Mouse (Mus musculus) limb, embryonic 10.5 days (tissue): ENCODE results near the gene Tnfsf18. TPM values are rescaled to one million over a fixed set of nuclear protein-coding genes. Genes with fewer than 3 reads are reported as not detected.

Source experiments
- DNase-seq: peaks from one replicate; pipeline ENCODE4 v3.0.0-alpha.2; 2017; ENCODE audit warnings: low spot score
- H3K27ac ChIP-seq: fragments of 300-500 bp; sonication (generic); 2 replicates; pipeline ENCODE4 v1.5.1; 2016; ENCODE audit warnings: mild to moderate bottlenecking
- H3K27me3 ChIP-seq: fragments of 300-500 bp; sonication (generic); 2 replicates; pipeline ENCODE4 v1.6.1; 2016; ENCODE audit warnings: low read depth, mild to moderate bottlenecking; ENCODE audit not compliant: poor library complexity, severe bottlenecking
- H3K36me3 ChIP-seq: fragments of 300-500 bp; sonication (generic); 2 replicates; pipeline ENCODE4 v1.6.1; 2016; ENCODE audit warnings: mild to moderate bottlenecking, moderate library complexity
- H3K4me1 ChIP-seq: fragments of 300-500 bp; sonication (generic); 2 replicates; pipeline ENCODE4 v1.6.1; 2016
- H3K4me3 ChIP-seq: fragments of 300-500 bp; sonication (generic); 2 replicates; pipeline ENCODE4 v1.5.1; 2016; ENCODE audit warnings: mild to moderate bottlenecking, moderate library complexity
- H3K9me3 ChIP-seq: fragments of 300-500 bp; sonication (generic); replicated peaks from 2 replicates; pipeline ENCODE4 v1.6.1; 2016; ENCODE audit warnings: mild to moderate bottlenecking
- WGBS: fragments of 180-500 bp; shearing (Covaris S2); methylation state at CpG from one replicate; pipeline ENCODE4 v1.1.7; 2016; 5-methylcytosine and 5-hydroxymethylcytosine counted together
- polyA plus RNA-seq: library from polyadenylated mRNA; unstranded; fragments of >200 nt; fragmentation: Nextera tagmentation; extraction: Ambion mirVana; gene quantifications from 2 replicates; pipeline ENCODE4 v1.2.1, GENCODE M21; 2016

Gene Tnfsf18
- polyA plus RNA-seq = not detected in 2 replicates

DNA sequence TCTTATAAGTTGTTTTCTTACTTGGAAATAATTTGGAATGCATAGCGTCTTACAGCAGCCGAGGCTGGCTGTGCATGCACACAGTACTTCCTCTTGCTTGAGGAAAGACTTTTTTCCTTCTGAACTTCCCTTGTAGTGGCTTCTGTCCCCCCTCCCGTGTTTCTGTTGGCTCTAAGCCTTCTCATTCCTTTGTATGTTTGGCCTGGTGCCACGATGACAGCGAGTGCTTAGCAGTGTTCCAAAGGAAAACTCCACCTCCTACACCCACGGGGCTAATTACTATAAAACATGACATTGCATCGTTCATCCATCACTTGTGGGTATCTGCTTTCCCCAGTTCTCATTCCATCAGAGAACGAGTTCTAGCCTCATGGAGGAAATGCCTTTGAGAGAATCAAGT, at the start of gene Tnfsf18:
TSS of gene Tnfsf18 (plus strand) at position 313 of the 400 bp plus-strand sequence.
- no peaks in the 10 kb centered on the region for H3K4me1 ChIP-seq
- H3K27ac ChIP-seq = no peak within 1 kb of the TSS
- no peaks in the 10 kb centered on the region for H3K27me3 ChIP-seq
- WGBS = 70% methylated on average over 8 of the region's 8 CpGs
- no peak within 1 kb of the TSS for H3K4me3 ChIP-seq
- H3K36me3 ChIP-seq = no peaks in the 10 kb centered on the region
- no peaks in the 10 kb centered on the region for H3K9me3 ChIP-seq
- no peak for DNase-seq

DNA sequence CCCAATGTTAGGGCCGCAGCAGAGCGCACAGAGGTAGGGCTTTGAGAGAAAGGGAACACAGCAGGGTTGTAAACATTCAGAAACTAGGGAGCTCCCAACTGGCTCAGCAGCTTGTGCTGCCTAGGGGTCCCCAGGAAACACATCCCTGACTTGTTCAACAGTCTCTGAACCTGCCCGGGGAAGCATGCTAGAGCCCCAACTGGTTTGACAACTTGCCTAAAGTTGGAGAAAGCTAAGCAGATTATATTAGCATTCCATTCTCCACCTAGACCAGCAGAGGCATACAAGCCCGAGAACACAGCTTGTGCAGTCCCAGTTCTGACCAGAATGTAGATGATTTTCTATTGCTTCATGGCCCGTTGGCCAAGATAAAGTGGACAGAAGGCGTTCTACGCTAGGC, 49.6 kb upstream of the Tnfsf18 start:
- Histone ChIP-seq H3K4me1 (peaks cover 3% of the 10 kb centered on the region; the same call in 1 of the 2 replicates), H3K27ac (no peak overlapping the region), H3K4me3 (no peak overlapping the region), H3K36me3 (no peaks in the 10 kb centered on the region), H3K9me3 (no peaks in the 10 kb centered on the region), H3K27me3 (no peaks in the 10 kb centered on the region)
- WGBS = 76% methylated on average over 7 of the region's 7 CpGs
- no peak for DNase-seq

DNA sequence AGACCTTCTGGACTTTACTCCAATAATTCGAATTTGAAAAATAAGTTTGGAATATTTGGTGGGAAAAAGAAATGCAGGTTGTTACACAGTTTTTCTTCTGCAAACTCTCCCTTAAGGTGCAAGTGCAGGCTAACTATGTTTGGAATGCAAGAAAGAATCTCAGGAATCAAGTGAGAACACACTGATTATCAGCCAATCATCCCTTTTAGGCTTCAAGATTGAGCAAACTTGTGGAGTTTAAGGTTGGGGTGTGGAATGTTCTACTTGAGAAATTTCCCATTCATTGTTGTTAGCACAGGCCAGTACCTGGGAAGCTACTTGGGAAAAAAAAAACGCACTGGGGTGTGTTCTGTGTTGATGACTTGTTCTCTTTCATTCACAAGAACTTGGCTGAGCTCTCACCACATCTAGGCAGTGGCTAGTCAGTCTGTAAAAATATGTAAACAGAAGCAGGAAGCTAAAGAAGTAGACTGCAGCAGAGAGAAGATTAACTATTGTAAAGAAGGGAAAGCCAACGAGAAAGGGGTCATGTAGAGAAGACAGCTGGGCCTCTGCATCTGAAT, 42.7 kb upstream of the Tnfsf18 start:
- H3K4me1 ChIP-seq = no peaks in the 10 kb centered on the region
- H3K9me3 ChIP-seq = no peaks in the 10 kb centered on the region
- WGBS = 66% methylated on average over 3 of the region's 3 CpGs
- H3K4me3 ChIP-seq = no peak overlapping the region
- no peak overlapping the region for H3K27ac ChIP-seq
- no peaks in the 10 kb centered on the region for H3K36me3 ChIP-seq
- H3K27me3 ChIP-seq = no peaks in the 10 kb centered on the region
- no peak for DNase-seq

DNA sequence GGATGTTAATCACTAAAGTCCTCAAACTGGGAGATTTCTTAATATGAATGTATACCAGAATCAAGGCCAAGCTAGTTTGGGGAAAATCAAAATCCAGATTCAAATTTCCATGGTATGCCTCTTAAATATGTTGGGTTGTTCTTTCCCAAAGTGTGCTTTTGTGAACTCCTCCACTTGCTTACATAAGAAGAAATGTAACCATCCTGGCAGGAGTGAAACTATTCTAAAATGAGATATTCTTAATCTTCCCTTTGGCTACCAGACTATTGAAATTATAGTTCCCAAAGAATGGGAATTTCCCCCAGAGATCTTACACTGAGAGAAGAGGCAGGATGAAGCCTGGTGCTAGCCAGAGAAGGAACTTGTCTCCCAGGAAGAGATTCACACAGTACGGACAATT, 42.2 kb upstream of the Tnfsf18 start:
- Histone ChIP-seq H3K4me1 (no peaks in the 10 kb centered on the region), H3K27ac (no peak overlapping the region), H3K4me3 (no peak overlapping the region), H3K36me3 (no peaks in the 10 kb centered on the region), H3K9me3 (no peaks in the 10 kb centered on the region), H3K27me3 (no peaks in the 10 kb centered on the region)
- no peak for DNase-seq
- WGBS = 92% methylated on average over 1 of the region's 1 CpGs

DNA sequence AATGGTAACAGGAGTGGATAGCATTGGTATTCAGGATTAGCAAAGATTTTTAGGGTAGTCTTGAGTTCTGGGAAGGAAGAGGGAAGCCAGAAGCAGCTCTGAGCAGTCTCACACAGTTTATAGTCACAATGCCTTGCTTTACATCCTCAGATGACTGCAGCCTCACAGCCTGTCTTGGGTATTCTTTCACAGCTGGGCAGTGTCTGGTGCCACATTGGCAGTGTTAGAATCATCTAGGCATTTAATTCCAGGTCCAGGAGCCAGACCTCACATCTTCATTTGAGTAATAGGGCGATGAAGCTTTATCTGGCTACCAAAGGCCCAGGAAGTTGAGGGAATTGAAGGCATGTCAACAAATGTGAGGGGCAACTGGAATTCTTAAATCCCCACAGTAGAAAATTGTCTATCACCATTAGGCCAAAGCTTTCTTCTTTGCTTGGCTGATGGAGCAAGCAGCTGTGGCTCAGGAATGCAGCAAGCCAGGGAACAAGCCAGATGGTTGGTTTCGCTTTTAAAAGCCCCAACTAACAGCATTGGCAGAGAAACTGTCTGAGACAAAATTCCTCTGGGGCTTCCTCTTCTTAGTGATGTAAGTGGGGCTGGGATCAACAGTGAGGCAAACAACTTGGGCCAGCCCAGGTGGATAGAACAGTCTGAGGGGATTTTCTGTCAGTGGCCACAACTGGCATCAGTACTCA, 30.9 kb upstream of the Tnfsf18 start:
- 61% methylated on average over 2 of the region's 2 CpGs for WGBS
- Histone ChIP-seq H3K36me3 (no peaks in the 10 kb centered on the region), H3K9me3 (no peaks in the 10 kb centered on the region), H3K27ac (no peak overlapping the region), H3K27me3 (no peaks in the 10 kb centered on the region), H3K4me3 (no peak overlapping the region), H3K4me1 (peaks cover 6% of the 10 kb centered on the region)
- no peak for DNase-seq

DNA sequence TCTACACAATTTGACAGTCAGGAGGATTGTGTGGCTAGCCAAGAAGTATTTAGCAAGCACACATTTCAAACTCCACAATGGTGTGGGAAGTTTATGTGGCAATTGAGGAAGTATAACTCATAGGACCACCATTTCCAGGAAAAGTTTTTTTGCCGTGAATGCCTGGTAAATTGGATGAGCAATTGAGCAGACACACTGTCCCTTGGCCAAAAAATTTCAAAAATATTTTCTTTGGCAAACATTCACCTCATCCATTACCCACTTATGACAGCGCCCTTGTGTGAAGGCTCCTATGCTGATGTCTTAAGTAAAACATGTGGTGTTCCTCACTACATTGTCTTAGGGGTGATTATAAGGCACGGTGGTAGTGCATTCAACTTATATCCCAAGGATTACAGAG, 17.2 kb upstream of the Tnfsf18 start:
- H3K36me3 ChIP-seq = no peaks in the 10 kb centered on the region
- no peak for DNase-seq
- H3K27me3 ChIP-seq = no peaks in the 10 kb centered on the region
- H3K4me1 ChIP-seq = no peaks in the 10 kb centered on the region
- H3K9me3 ChIP-seq = no peaks in the 10 kb centered on the region
- no peak overlapping the region for H3K27ac ChIP-seq
- no peak overlapping the region for H3K4me3 ChIP-seq
- WGBS = 84% methylated on average over 3 of the region's 3 CpGs

DNA sequence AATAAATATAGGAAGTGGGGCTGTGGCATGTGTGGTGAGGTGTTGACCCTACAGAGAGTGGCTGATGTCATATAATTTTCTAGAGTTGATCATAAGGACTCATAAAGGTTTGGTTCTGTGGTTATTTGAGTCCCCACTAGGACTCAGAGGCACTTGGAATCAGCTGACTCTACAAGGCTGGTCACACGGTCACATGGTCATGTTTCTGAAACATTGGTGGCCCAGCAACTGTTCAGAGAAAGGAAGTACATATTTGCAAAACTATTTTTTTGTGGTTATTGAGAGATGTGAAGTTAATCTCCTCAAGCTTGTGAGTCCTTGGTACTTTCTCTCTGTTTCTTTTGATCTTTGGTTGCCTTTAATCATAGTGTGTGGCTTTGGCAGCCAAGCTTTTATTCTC, 14.6 kb upstream of the Tnfsf18 start:
- 77% methylated on average over 1 of the region's 1 CpGs for WGBS
- Histone ChIP-seq H3K4me1 (no peaks in the 10 kb centered on the region), H3K9me3 (no peaks in the 10 kb centered on the region), H3K4me3 (no peak overlapping the region), H3K36me3 (no peaks in the 10 kb centered on the region), H3K27ac (no peak overlapping the region), H3K27me3 (no peaks in the 10 kb centered on the region)
- DNase-seq = no peak

DNA sequence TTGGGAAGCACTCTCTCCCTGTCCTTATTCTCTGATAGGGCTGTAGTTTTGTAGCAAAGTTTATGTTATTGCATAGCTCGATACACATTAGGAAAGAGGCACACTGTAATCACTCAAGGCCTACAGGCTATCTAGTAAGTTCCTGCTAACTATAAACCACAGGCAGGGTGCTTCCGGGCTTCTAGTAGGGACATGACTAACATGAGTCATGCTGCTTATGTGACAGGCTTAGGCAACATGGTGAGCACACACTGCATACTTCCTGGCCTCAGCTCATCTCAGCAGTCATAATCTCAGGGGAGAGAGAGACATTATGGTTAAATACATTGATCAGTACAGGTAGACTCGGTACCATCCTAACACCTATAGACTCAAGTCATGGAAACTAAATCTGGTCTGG, 12.2 kb upstream of the Tnfsf18 start:
- no peak overlapping the region for H3K27ac ChIP-seq
- H3K9me3 ChIP-seq = no peaks in the 10 kb centered on the region
- H3K4me3 ChIP-seq = no peak overlapping the region
- 90% methylated on average over 3 of the region's 3 CpGs for WGBS
- no peak for DNase-seq
- no peaks in the 10 kb centered on the region for H3K36me3 ChIP-seq
- H3K27me3 ChIP-seq = no peaks in the 10 kb centered on the region
- no peaks in the 10 kb centered on the region for H3K4me1 ChIP-seq

DNA sequence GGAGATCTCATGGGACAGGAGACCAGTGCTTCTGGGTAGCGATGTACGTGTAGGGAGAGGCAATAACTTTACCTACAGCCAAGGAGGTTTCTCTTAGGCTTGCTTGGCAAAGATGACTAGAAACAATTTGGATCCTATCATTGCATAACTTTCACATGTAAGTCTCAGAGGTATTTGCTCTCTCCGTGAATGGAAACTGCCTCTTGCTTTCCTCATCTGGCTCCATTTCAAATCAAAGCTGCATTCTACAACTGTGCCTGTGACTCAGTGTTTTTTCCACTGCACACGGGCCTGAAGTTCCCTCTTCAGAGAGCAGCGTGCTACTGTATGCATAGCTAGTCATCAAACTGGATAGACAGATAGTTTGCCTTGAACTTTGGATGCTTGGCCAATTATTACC, 7.4 kb upstream of the Tnfsf18 start:
- Histone ChIP-seq H3K27me3 (no peaks in the 10 kb centered on the region), H3K4me3 (no peak overlapping the region), H3K9me3 (no peaks in the 10 kb centered on the region), H3K36me3 (no peaks in the 10 kb centered on the region), H3K27ac (no peak overlapping the region), H3K4me1 (no peaks in the 10 kb centered on the region)
- 89% methylated on average over 5 of the region's 5 CpGs for WGBS
- DNase-seq = no peak

DNA sequence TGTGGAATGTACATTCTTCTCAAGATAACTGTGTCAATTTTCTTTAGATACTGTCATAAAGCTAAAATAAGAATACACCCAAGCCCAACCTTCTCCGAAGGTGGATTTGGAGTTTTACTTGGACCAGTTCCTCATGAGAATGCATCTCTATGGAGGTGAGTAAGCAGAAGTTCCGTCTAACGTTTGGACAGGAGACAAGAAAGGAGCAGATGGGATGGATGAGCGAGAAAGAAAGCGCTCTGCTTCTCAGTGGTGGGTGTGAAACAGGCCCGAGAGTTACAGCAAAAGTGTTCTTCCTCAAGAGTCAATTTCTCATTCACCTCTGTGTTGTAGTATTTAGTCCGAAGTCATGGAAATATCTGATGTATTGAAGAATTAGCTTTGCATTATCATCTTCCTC, 2.7 kb upstream of the Tnfsf18 start:
- WGBS = 83% methylated on average over 7 of the region's 7 CpGs
- Histone ChIP-seq H3K36me3 (no peaks in the 10 kb centered on the region), H3K4me1 (no peaks in the 10 kb centered on the region), H3K27ac (no peak overlapping the region), H3K9me3 (no peaks in the 10 kb centered on the region), H3K4me3 (no peak overlapping the region), H3K27me3 (no peaks in the 10 kb centered on the region)
- DNase-seq = no peak

DNA sequence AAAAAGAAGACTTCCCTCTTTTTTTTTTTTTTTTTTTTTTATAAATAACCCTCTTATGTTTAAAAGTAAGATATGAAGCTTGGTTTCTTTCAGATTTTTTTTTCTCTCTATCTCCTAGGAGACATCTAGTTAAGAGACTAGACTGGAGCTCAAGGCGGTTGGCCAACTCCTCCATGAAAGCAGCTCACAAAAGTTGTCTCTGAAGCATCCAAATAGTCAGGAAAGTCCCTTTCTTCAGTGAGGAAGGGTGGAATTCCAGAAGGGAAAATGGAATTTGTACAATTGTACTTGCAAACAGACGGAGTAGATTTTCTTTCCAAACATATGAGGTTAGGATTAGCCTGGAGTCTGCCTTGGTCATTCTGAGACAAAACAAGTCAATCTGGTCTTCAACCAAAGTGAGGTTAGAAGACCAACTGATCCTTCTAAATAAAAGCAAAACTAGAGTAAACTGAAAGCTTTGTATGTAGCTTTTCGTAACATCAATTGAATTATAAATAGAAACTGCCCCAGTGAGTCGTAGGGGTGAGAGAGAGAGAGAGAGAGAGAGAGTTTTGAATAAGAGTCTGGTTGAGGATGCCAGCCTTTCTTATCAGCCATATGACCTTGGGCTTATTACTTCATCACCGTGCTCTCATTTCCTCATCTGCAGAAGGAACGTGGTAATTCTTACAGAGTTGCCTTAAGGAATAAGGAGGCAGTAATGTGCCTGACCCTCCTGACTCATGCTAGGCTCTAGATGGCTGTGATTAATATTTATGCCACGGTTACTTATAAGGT, 2.6 kb downstream of the Tnfsf18 start:
- DNase-seq = no peak
- Histone ChIP-seq H3K4me3 (no peak overlapping the region), H3K4me1 (no peaks in the 10 kb centered on the region), H3K27me3 (no peaks in the 10 kb centered on the region), H3K36me3 (no peaks in the 10 kb centered on the region), H3K27ac (no peak overlapping the region), H3K9me3 (no peaks in the 10 kb centered on the region)
- 81% methylated on average over 7 of the region's 7 CpGs for WGBS

DNA sequence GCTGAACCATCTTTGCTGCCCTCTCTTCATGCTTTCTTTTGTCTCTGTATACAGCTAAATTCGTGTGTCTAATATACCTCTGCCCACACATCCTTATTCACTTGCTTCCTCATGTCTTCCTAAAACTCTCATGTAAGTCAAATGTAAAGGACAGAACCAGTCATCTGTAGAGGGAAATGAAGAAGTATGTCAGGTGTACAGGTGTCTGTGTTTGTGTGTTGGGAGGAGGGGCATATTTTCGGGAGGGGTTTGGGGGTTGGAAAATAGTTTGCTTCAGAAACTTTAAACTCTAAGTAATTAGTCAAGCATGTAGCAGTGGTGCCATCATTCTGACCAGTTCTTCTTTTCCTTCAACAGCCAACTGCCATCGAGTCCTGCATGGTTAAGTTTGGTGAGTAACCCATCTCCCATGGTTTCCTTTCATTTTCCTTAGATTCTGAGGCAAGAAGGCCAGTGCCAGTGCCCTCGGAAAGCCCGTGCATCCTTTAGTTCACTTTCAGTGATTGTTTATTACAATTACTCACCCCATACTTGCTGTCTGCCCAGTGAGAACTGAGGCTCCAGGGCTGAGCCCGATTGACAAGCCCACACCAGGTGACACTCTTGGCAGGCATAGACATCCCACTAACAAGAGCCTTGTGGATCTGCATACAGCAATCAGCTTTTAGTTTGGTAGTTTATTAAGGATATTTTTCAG, 5.8 kb downstream of the Tnfsf18 start:
- no peak for DNase-seq
- H3K36me3 ChIP-seq = no peaks in the 10 kb centered on the region
- no peaks in the 10 kb centered on the region for H3K4me1 ChIP-seq
- H3K9me3 ChIP-seq = no peaks in the 10 kb centered on the region
- WGBS = 85% methylated on average over 6 of the region's 6 CpGs
- no peak overlapping the region for H3K4me3 ChIP-seq
- no peaks in the 10 kb centered on the region for H3K27me3 ChIP-seq
- no peak overlapping the region for H3K27ac ChIP-seq

DNA sequence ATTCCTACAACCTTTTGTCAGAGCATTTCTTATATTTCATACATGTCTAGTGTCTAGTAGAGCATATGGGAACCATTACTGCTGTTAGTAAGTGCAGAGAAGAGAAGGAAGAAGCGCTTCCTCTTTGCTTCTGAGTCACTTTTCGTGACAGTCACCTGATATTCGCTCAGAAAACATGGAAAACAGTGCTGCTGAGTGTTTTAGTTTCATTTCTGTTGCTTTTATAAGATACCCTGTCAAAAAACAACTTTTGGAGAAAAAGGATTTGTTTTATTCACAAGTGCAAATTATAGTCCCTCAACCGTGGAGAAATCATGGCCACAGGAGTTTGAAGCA, 6.3 kb downstream of the Tnfsf18 start:
- no peak for DNase-seq
- no peaks in the 10 kb centered on the region for H3K27me3 ChIP-seq
- WGBS = 84% methylated on average over 4 of the region's 4 CpGs
- H3K4me1 ChIP-seq = no peaks in the 10 kb centered on the region
- H3K9me3 ChIP-seq = no peaks in the 10 kb centered on the region
- no peaks in the 10 kb centered on the region for H3K36me3 ChIP-seq
- H3K4me3 ChIP-seq = no peak overlapping the region
- no peak overlapping the region for H3K27ac ChIP-seq
